1 mouse cellular context compared by ENCODE assay signal in genomic region chr2:39065400-39065987, GRCm38 (mm10).
A peak's percentile ranks its signal among the peaks of the same experiment; 100 is the strongest.
TF ChIP-seq lines count a peak whose summit lies in the region.

Gene Golga1, minus strand, starts transcription at chr2:39065541.

TF ChIP-seq in CH12.LX, 34 proteins besides CTCF, POLR2A, EP300 and RAD21 (continued from another document):
- TF ChIP-seq SIN3A (IDR thresholded peaks at IDR 0.05; ENCODE audit: low read length) (peak; percentile 89), CHD1 (IDR thresholded peaks at IDR 0.05; ENCODE audit: low read depth, low read length) (no peak), POLR2AphosphoS2 (IDR thresholded peaks at IDR 0.05; ENCODE audit: low read depth, low read length) (peak; percentile 93), RCOR1 (conservative IDR thresholded peaks at IDR 0.05; ENCODE audit: low read depth, low read length) (no peak), MAZ (IDR thresholded peaks at IDR 0.05; ENCODE audit: low read depth, low read length) (peak; percentile 99), NELFE (IDR thresholded peaks at IDR 0.05; ENCODE audit: low read depth, low read length) (peak; percentile 95), SMC3 (IDR thresholded peaks at IDR 0.05; ENCODE audit: low read depth, low read length) (no peak), E2F4 (IDR thresholded peaks at IDR 0.05; ENCODE audit: insufficient replicate concordance, low read depth, low read length) (peak; percentile 50; the same call in 1 of the 2 replicates), MYC (IDR thresholded peaks at IDR 0.05; ENCODE audit: low read depth, low read length) (peak; percentile 66; the same call in 1 of the 2 replicates), UBTF (IDR thresholded peaks at IDR 0.05; ENCODE audit: low read depth, low read length) (peak; percentile 92; the same call in 1 of the 2 replicates), ETS1 (conservative IDR thresholded peaks at IDR 0.05; ENCODE audit: low read depth, low read length) (peak; percentile 29; the same call in 1 of the 2 replicates), HCFC1 (IDR thresholded peaks at IDR 0.05; ENCODE audit: low read depth, low read length) (peak; percentile 88), TCF12 (IDR thresholded peaks at IDR 0.05; ENCODE audit: low read depth, low read length) (peak; percentile 92), KAT2A (IDR thresholded peaks at IDR 0.05; ENCODE audit: insufficient replicate concordance, low read length) (peak; percentile 90; the same call in 1 of the 2 replicates)
TF ChIP-seq in CH12.LX: peak in this region for 20.
